Mouse (Mus musculus): ENCODE results near the gene Adamts2. TPM values are rescaled to one million over a fixed set of nuclear protein-coding genes. Genes with fewer than 3 reads are reported as not detected.

Gene Adamts2
- polyA plus RNA-seq, 1 experiment, result 0.73 TPM

DNA sequence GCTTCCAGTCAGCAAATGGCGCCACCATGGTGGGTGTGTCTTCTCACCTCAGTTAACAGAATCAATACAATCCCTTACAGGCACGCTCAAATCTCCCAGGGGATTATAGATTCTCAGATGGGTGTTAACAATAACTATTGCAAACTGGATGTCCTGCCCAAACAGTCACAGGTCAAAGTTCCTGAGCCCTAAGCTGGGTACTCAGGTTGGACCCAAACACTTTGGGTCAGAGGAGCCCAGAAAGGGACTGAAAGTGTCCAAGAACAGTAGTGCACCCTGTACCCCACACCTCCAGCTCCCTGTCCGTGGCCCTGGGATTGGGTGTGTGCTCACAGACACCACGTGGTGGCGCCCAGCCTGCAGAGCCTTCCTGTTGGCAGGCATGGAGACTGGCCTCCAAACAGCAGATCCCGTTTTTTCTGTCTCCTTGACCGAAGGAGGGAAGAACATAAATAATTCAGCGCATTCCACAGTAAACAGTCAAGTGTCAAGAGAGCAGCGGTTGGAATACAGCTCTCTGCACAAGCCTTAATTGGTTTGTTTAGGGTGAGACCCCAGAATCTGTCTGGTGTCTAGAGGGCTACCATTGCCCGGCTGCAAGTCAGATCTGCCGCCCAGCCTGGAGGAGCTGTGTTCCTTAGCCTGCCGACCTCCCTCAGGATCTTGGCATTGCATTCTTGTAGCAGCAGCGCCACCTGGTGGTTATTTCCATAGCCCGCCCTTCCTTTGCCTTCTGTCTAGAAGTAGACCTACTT, 167.3 kb downstream of the Adamts2 start:
- H3K9ac ChIP-seq (ENCODE audit: low read depth, poor library complexity, severe bottlenecking), result no peak overlapping the region
- no peak overlapping the region for H3K4me3 ChIP-seq (ENCODE audit: low read depth, low read length)

GRCm38 (mm10) chr11:50771006-50771405, 169.1 kb downstream of the Adamts2 start:
- H3K4me3 ChIP-seq (ENCODE audit: low read depth, low read length), result no peak overlapping the region
- no peak for TF ChIP-seq EP300 (IDR thresholded peaks at IDR 0.05; ENCODE audit: insufficient read depth, low read depth, low read length)
- no peak overlapping the region for H3K27ac ChIP-seq (ENCODE audit: insufficient read depth, low read length)
- H3K27me3 ChIP-seq (ENCODE audit: control insufficient read depth, insufficient read depth, low read length, poor library complexity, severe bottlenecking), result no peaks in the 10 kb centered on the region
- no peaks in the 10 kb centered on the region for H3K9me3 ChIP-seq (replicated peaks; ENCODE audit: control insufficient read depth, insufficient read depth, low read length, poor library complexity, severe bottlenecking)
- no peaks in the 10 kb centered on the region for H3K4me1 ChIP-seq (ENCODE audit: control insufficient read depth, insufficient read depth, low read length)
- no peak overlapping the region for H3K9ac ChIP-seq (ENCODE audit: low read depth, poor library complexity, severe bottlenecking)
- no peaks in the 10 kb centered on the region for H3K36me3 ChIP-seq (ENCODE audit: control insufficient read depth, insufficient read depth, low read length, poor library complexity, severe bottlenecking)

More for the DNA sequence above, 167.3 kb downstream of the Adamts2 start:
- Histone ChIP-seq H3K36me3 (ENCODE audit: control insufficient read depth, insufficient read depth, low read length, poor library complexity, severe bottlenecking) (no peaks in the 10 kb centered on the region), H3K27me3 (ENCODE audit: control insufficient read depth, insufficient read depth, low read length, poor library complexity, severe bottlenecking) (no peaks in the 10 kb centered on the region), H3K27ac (ENCODE audit: insufficient read depth, low read length) (no peak overlapping the region), H3K9me3 (replicated peaks; ENCODE audit: control insufficient read depth, insufficient read depth, low read length, poor library complexity, severe bottlenecking) (no peaks in the 10 kb centered on the region), H3K4me1 (ENCODE audit: control insufficient read depth, insufficient read depth, low read length) (no peaks in the 10 kb centered on the region)
- TF ChIP-seq CTCF (IDR thresholded peaks at IDR 0.05; ENCODE audit: low read depth, low read length), result peak; percentile 88
- TF ChIP-seq EP300 (IDR thresholded peaks at IDR 0.05; ENCODE audit: insufficient read depth, low read depth, low read length), result no peak

- no peak overlapping the region for H3K27ac ChIP-seq (ENCODE audit: insufficient read depth, low read length)
- H3K27me3 ChIP-seq (ENCODE audit: control insufficient read depth, insufficient read depth, low read length, poor library complexity, severe bottlenecking), result no peaks in the 10 kb centered on the region
- TF ChIP-seq POLR2A (IDR thresholded peaks at IDR 0.05; ENCODE audit: insufficient read depth, low read length) (no peak), EP300 (IDR thresholded peaks at IDR 0.05; ENCODE audit: insufficient read depth, low read depth, low read length) (no peak), CTCF (IDR thresholded peaks at IDR 0.05; ENCODE audit: low read depth, low read length) (no peak)
These were observed 195.8 kb downstream of the Adamts2 start for GRCm38 (mm10) chr11:50797674-50798073.

DNA sequence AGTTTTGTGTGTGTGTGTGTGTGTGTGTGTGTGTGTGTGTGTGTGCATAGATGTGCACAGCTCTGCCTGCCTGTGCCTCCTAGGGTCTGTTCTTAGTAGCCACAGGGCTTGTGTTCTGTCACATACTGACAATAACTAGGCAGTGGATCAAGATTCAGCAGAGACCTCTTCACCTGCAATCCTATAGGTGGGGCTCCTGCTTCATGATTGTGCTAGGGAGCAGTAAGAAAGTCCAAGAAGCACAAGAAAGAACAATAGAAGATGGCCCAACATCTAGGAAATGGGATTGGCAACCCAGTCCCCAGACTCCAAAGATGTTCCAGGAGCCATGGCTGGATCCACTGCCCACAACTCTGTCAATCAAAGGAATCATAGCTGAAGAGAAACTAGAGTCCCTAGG, 197.0 kb downstream of the Adamts2 start:
- no peak for TF ChIP-seq POLR2A (IDR thresholded peaks at IDR 0.05; ENCODE audit: insufficient read depth, low read length)
- H3K9ac ChIP-seq (ENCODE audit: low read depth, poor library complexity, severe bottlenecking), result no peak overlapping the region
- H3K27ac ChIP-seq (ENCODE audit: insufficient read depth, low read length), result no peak overlapping the region
- H3K36me3 ChIP-seq (ENCODE audit: control insufficient read depth, insufficient read depth, low read length, poor library complexity, severe bottlenecking), result no peaks in the 10 kb centered on the region
- H3K9me3 ChIP-seq (replicated peaks; ENCODE audit: control insufficient read depth, insufficient read depth, low read length, poor library complexity, severe bottlenecking), result no peaks in the 10 kb centered on the region
- H3K4me3 ChIP-seq (ENCODE audit: low read depth, low read length), result no peak overlapping the region
- no peaks in the 10 kb centered on the region for H3K27me3 ChIP-seq (ENCODE audit: control insufficient read depth, insufficient read depth, low read length, poor library complexity, severe bottlenecking)
- no peaks in the 10 kb centered on the region for H3K4me1 ChIP-seq (ENCODE audit: control insufficient read depth, insufficient read depth, low read length)

More at GRCm38 (mm10) chr11:50797674-50798073, 195.8 kb downstream of the Adamts2 start:
- H3K9me3 ChIP-seq (replicated peaks; ENCODE audit: control insufficient read depth, insufficient read depth, low read length, poor library complexity, severe bottlenecking), result no peaks in the 10 kb centered on the region
- no peak overlapping the region for H3K4me3 ChIP-seq (ENCODE audit: low read depth, low read length)
- H3K9ac ChIP-seq (ENCODE audit: low read depth, poor library complexity, severe bottlenecking), result no peak overlapping the region
- no peaks in the 10 kb centered on the region for H3K36me3 ChIP-seq (ENCODE audit: control insufficient read depth, insufficient read depth, low read length, poor library complexity, severe bottlenecking)
- H3K4me1 ChIP-seq (ENCODE audit: control insufficient read depth, insufficient read depth, low read length), result no peaks in the 10 kb centered on the region

DNA sequence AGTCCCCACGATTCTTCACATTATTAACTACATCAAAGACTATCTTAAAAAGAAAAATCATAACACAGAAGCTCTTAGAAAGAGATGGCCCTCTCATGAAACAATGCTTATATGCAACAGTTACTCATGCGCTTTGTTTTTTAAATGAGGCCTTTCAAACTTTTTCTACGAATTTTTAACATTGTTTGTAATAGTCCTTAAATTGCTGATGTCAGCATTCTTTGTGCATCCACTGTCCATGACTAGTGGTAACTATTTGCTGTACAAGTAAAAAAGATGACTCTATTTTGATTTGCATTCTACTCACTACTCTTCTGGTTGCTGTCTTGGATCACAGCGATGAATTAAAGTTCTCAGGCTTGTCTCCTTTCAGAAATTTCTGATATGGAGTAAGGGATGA, 212.3 kb downstream of the Adamts2 start:
- Histone ChIP-seq H3K9ac (ENCODE audit: low read depth, poor library complexity, severe bottlenecking) (no peak overlapping the region), H3K9me3 (replicated peaks; ENCODE audit: control insufficient read depth, insufficient read depth, low read length, poor library complexity, severe bottlenecking) (peaks cover 8% of the 10 kb centered on the region), H3K36me3 (ENCODE audit: control insufficient read depth, insufficient read depth, low read length, poor library complexity, severe bottlenecking) (peaks cover 18% of the 10 kb centered on the region), H3K27me3 (ENCODE audit: control insufficient read depth, insufficient read depth, low read length, poor library complexity, severe bottlenecking) (no peaks in the 10 kb centered on the region), H3K27ac (ENCODE audit: insufficient read depth, low read length) (no peak overlapping the region), H3K4me3 (ENCODE audit: low read depth, low read length) (no peak overlapping the region), H3K4me1 (ENCODE audit: control insufficient read depth, insufficient read depth, low read length) (no peaks in the 10 kb centered on the region)
- TF ChIP-seq POLR2A (IDR thresholded peaks at IDR 0.05; ENCODE audit: insufficient read depth, low read length), result no peak
- TF ChIP-seq EP300 (IDR thresholded peaks at IDR 0.05; ENCODE audit: insufficient read depth, low read depth, low read length), result no peak
- TF ChIP-seq CTCF (IDR thresholded peaks at IDR 0.05; ENCODE audit: low read depth, low read length), result no peak

DNA sequence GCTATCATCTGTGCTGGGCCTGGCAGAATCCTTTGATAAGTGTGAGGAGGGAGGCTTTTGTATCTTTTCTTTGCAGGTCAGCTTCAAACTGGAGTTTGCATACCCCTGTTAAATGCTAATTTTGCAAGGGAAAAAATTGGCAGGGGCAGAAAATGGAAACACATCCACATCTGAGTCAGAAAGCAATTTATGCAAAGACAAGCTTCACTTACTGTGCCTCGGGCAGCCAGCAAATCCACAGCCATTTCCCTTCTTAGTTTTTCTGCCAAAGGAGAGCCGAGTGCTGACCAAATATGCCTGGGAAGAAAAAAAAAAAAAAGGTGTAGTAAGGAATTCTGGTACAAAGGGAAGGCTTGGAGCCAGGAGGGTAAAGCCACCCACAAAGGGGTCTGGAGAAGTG, 224.3 kb downstream of the Adamts2 start:
- H3K9me3 ChIP-seq (replicated peaks; ENCODE audit: control insufficient read depth, insufficient read depth, low read length, poor library complexity, severe bottlenecking), result no peaks in the 10 kb centered on the region
- no peaks in the 10 kb centered on the region for H3K27me3 ChIP-seq (ENCODE audit: control insufficient read depth, insufficient read depth, low read length, poor library complexity, severe bottlenecking)
- peaks cover 10% of the 10 kb centered on the region for H3K36me3 ChIP-seq (ENCODE audit: control insufficient read depth, insufficient read depth, low read length, poor library complexity, severe bottlenecking)
- TF ChIP-seq CTCF (IDR thresholded peaks at IDR 0.05; ENCODE audit: low read depth, low read length), result no peak
- TF ChIP-seq POLR2A (IDR thresholded peaks at IDR 0.05; ENCODE audit: insufficient read depth, low read length), result no peak
- no peak for TF ChIP-seq EP300 (IDR thresholded peaks at IDR 0.05; ENCODE audit: insufficient read depth, low read depth, low read length)
- no peaks in the 10 kb centered on the region for H3K4me1 ChIP-seq (ENCODE audit: control insufficient read depth, insufficient read depth, low read length)
- H3K9ac ChIP-seq (ENCODE audit: low read depth, poor library complexity, severe bottlenecking), result peak overlapping the region; percentile 80; the same call in 1 of the 2 replicates
- H3K4me3 ChIP-seq (ENCODE audit: low read depth, low read length), result no peak overlapping the region
- H3K27ac ChIP-seq (ENCODE audit: insufficient read depth, low read length), result no peak overlapping the region
